Mouse (Mus musculus): ENCODE results near the gene Hspa1l. TPM values are rescaled to one million over a fixed set of nuclear protein-coding genes. Genes with fewer than 3 reads are reported as not detected.
A peak's percentile ranks its signal among the peaks of the same experiment; 100 is the strongest.
"Not testable (repeated sequence)": the region's sequence is repeated elsewhere in the genome, so short reads cannot be mapped to it uniquely, and the experiment has no call there.

The Hspa1l gene
- 1.5 and 2.0 TPM in 2 replicates for polyA plus RNA-seq (2014; fragmentation: Nextera tagmentation; extraction: Ambion mirVana)

- Histone ChIP-seq H3K4me2 (ENCODE audit: low read depth, low read length) (peak within 1 kb of the TSS; percentile 76), H3K27me3 (ENCODE audit: control insufficient read depth, insufficient read depth, low read length) (peaks cover 18% of the 10 kb centered on the region), H3K4me3 (ENCODE audit: low read depth, low read length) (peak within 1 kb of the TSS; percentile 39), H3K9ac (replicated peaks; ENCODE audit: low read length) (peak within 1 kb of the TSS; percentile 41)
- H3K27ac ChIP-seq (replicated peaks; ENCODE audit: low read depth, low read length); H3K4me1 ChIP-seq (ENCODE audit: control insufficient read depth, insufficient read depth, low read length); H3K9me3 ChIP-seq (replicated peaks; ENCODE audit: control insufficient read depth, low read length); H3K36me3 ChIP-seq (replicated peaks; ENCODE audit: control insufficient read depth, insufficient read depth, low read depth, low read length): not testable (repeated sequence)
- under 1% methylated on average over 31 of the region's 33 CpGs for WGBS
- peak; percentile 78 for DNase-seq (ENCODE audit: low spot score)
- ATAC-seq (replicated peaks; ENCODE audit: insufficient number of reproducible peaks, low FRiP score, low TSS enrichment, low read depth): peak; percentile 88
Observed at GRCm38 (mm10) chr17:34972069-34972749, at the start of gene Hspa1l, which contains the start of gene Hspa1a. Hspa1l (plus strand) TSS chr17:34972703. Hspa1a (minus strand) TSS chr17:34972156.

- Histone ChIP-seq H3K9me3 (replicated peaks; ENCODE audit: control insufficient read depth, low read length) (no peaks in the 10 kb centered on the region), H3K4me1 (ENCODE audit: control insufficient read depth, insufficient read depth, low read length) (no peaks in the 10 kb centered on the region), H3K4me2 (ENCODE audit: low read depth, low read length) (no peak overlapping the region), H3K4me3 (ENCODE audit: low read depth, low read length) (no peak overlapping the region), H3K36me3 (replicated peaks; ENCODE audit: control insufficient read depth, insufficient read depth, low read depth, low read length) (no peaks in the 10 kb centered on the region), H3K9ac (replicated peaks; ENCODE audit: low read length) (no peak overlapping the region), H3K27ac (replicated peaks; ENCODE audit: low read depth, low read length) (no peak overlapping the region), H3K27me3 (ENCODE audit: control insufficient read depth, insufficient read depth, low read length) (no peaks in the 10 kb centered on the region)
- WGBS: 48% methylated on average over 6 of the region's 6 CpGs
- ATAC-seq (replicated peaks; ENCODE audit: insufficient number of reproducible peaks, low FRiP score, low TSS enrichment, low read depth): no peak
- no peak for DNase-seq (ENCODE audit: low spot score)
Observed at GRCm38 (mm10) chr17:34922939-34923338, 49.6 kb upstream of the Hspa1l start.

GRCm38 (mm10) chr17:34924258-34924657, 48.2 kb upstream of the Hspa1l start:
- 76% methylated on average over 4 of the region's 5 CpGs for WGBS
- Histone ChIP-seq H3K27ac (replicated peaks; ENCODE audit: low read depth, low read length) (no peak overlapping the region), H3K27me3 (ENCODE audit: control insufficient read depth, insufficient read depth, low read length) (no peaks in the 10 kb centered on the region), H3K4me2 (ENCODE audit: low read depth, low read length) (no peak overlapping the region), H3K36me3 (replicated peaks; ENCODE audit: control insufficient read depth, insufficient read depth, low read depth, low read length) (no peaks in the 10 kb centered on the region), H3K9ac (replicated peaks; ENCODE audit: low read length) (no peak overlapping the region), H3K4me3 (ENCODE audit: low read depth, low read length) (no peak overlapping the region), H3K9me3 (replicated peaks; ENCODE audit: control insufficient read depth, low read length) (no peaks in the 10 kb centered on the region), H3K4me1 (ENCODE audit: control insufficient read depth, insufficient read depth, low read length) (no peaks in the 10 kb centered on the region)
- no peak for ATAC-seq (replicated peaks; ENCODE audit: insufficient number of reproducible peaks, low FRiP score, low TSS enrichment, low read depth)
- DNase-seq (ENCODE audit: low spot score): no peak

- Histone ChIP-seq H3K4me1 (ENCODE audit: control insufficient read depth, insufficient read depth, low read length) (no peaks in the 10 kb centered on the region; the same call in 1 of the 2 replicates), H3K9me3 (replicated peaks; ENCODE audit: control insufficient read depth, low read length) (no peaks in the 10 kb centered on the region), H3K27ac (replicated peaks; ENCODE audit: low read depth, low read length) (no peak overlapping the region), H3K27me3 (ENCODE audit: control insufficient read depth, insufficient read depth, low read length) (no peaks in the 10 kb centered on the region), H3K4me2 (ENCODE audit: low read depth, low read length) (no peak overlapping the region), H3K4me3 (ENCODE audit: low read depth, low read length) (no peak overlapping the region), H3K9ac (replicated peaks; ENCODE audit: low read length) (no peak overlapping the region), H3K36me3 (replicated peaks; ENCODE audit: control insufficient read depth, insufficient read depth, low read depth, low read length) (no peaks in the 10 kb centered on the region)
- no peak for ATAC-seq (replicated peaks; ENCODE audit: insufficient number of reproducible peaks, low FRiP score, low TSS enrichment, low read depth)
- 85% methylated on average over 18 of the region's 18 CpGs for WGBS
- DNase-seq (ENCODE audit: low spot score): no peak
Observed at GRCm38 (mm10) chr17:34927306-34928019, 45.0 kb upstream of the Hspa1l start.

GRCm38 (mm10) chr17:34928841-34929240, 43.7 kb upstream of the Hspa1l start:
- Histone ChIP-seq H3K4me2 (ENCODE audit: low read depth, low read length) (no peak overlapping the region), H3K9ac (replicated peaks; ENCODE audit: low read length) (no peak overlapping the region), H3K27me3 (ENCODE audit: control insufficient read depth, insufficient read depth, low read length) (no peaks in the 10 kb centered on the region), H3K27ac (replicated peaks; ENCODE audit: low read depth, low read length) (no peak overlapping the region), H3K4me3 (ENCODE audit: low read depth, low read length) (no peak overlapping the region), H3K9me3 (replicated peaks; ENCODE audit: control insufficient read depth, low read length) (no peaks in the 10 kb centered on the region), H3K4me1 (ENCODE audit: control insufficient read depth, insufficient read depth, low read length) (no peaks in the 10 kb centered on the region; the same call in 1 of the 2 replicates), H3K36me3 (replicated peaks; ENCODE audit: control insufficient read depth, insufficient read depth, low read depth, low read length) (no peaks in the 10 kb centered on the region)
- ATAC-seq (replicated peaks; ENCODE audit: insufficient number of reproducible peaks, low FRiP score, low TSS enrichment, low read depth) (no peak), DNase-seq (ENCODE audit: low spot score) (no peak)
- WGBS: 68% methylated on average over 4 of the region's 4 CpGs

- no peaks in the 10 kb centered on the region; the same call in 1 of the 2 replicates for H3K4me1 ChIP-seq (ENCODE audit: control insufficient read depth, insufficient read depth, low read length)
- ATAC-seq (replicated peaks; ENCODE audit: insufficient number of reproducible peaks, low FRiP score, low TSS enrichment, low read depth) (peak; percentile 93), DNase-seq (ENCODE audit: low spot score) (peak; percentile 98)
- H3K9me3 ChIP-seq (replicated peaks; ENCODE audit: control insufficient read depth, low read length): no peaks in the 10 kb centered on the region
- WGBS: 2% methylated on average over 35 of the region's 38 CpGs
- H3K27me3 ChIP-seq (ENCODE audit: control insufficient read depth, insufficient read depth, low read length): no peaks in the 10 kb centered on the region
- H3K27ac ChIP-seq (replicated peaks; ENCODE audit: low read depth, low read length): no peak within 1 kb of the TSS
- H3K36me3 ChIP-seq (replicated peaks; ENCODE audit: control insufficient read depth, insufficient read depth, low read depth, low read length): no peaks in the 10 kb centered on the region
- H3K4me2 ChIP-seq (ENCODE audit: low read depth, low read length): peak within 1 kb of the TSS; percentile 91
- peak within 1 kb of the TSS; percentile 63 for H3K4me3 ChIP-seq (ENCODE audit: low read depth, low read length)
- H3K9ac ChIP-seq (replicated peaks; ENCODE audit: low read length): peak within 1 kb of the TSS; percentile 68
Observed at GRCm38 (mm10) chr17:34931061-34931734, 41.3 kb upstream of the Hspa1l start, which contains the start of gene Neu1. Neu1 (plus strand) TSS chr17:34931253.

- no peaks in the 10 kb centered on the region for H3K36me3 ChIP-seq (replicated peaks; ENCODE audit: control insufficient read depth, insufficient read depth, low read depth, low read length)
- no peaks in the 10 kb centered on the region; the same call in 1 of the 2 replicates for H3K4me1 ChIP-seq (ENCODE audit: control insufficient read depth, insufficient read depth, low read length)
- 15% methylated on average over 14 of the region's 14 CpGs for WGBS
- ATAC-seq (replicated peaks; ENCODE audit: insufficient number of reproducible peaks, low FRiP score, low TSS enrichment, low read depth) (no peak), DNase-seq (ENCODE audit: low spot score) (no peak)
- peak overlapping the region; percentile 91 for H3K4me2 ChIP-seq (ENCODE audit: low read depth, low read length)
- no peaks in the 10 kb centered on the region for H3K27me3 ChIP-seq (ENCODE audit: control insufficient read depth, insufficient read depth, low read length)
- peak overlapping the region; percentile 63 for H3K4me3 ChIP-seq (ENCODE audit: low read depth, low read length)
- H3K9ac ChIP-seq (replicated peaks; ENCODE audit: low read length): peak overlapping the region; percentile 68
- H3K9me3 ChIP-seq (replicated peaks; ENCODE audit: control insufficient read depth, low read length): no peaks in the 10 kb centered on the region
- no peak overlapping the region for H3K27ac ChIP-seq (replicated peaks; ENCODE audit: low read depth, low read length)
Observed at GRCm38 (mm10) chr17:34931735-34932098, 40.8 kb upstream of the Hspa1l start.
